Mouse (Mus musculus): ENCODE measurements around the gene Ntrk3. TPM values are rescaled to one million over a fixed set of nuclear protein-coding genes. Genes with fewer than 3 reads are reported as not detected.

The Ntrk3 gene
- polyA plus RNA-seq, 1 experiment from 2014 or later = 21.1 TPM

- H3K9me3 ChIP-seq = no peaks in the 10 kb centered on the region
- H3K27ac ChIP-seq = no peak overlapping the region
- no peak for ATAC-seq (ENCODE audit: low FRiP score)
- no peaks in the 10 kb centered on the region for H3K27me3 ChIP-seq
- H3K36me3 ChIP-seq = peaks cover 33% of the 10 kb centered on the region
- WGBS = 85% methylated on average over 3 of the region's 3 CpGs
- H3K4me3 ChIP-seq = no peak overlapping the region
- no peak overlapping the region for H3K4me2 ChIP-seq
- H3K9ac ChIP-seq = no peak overlapping the region
- H3K4me1 ChIP-seq (replicated peaks) = no peaks in the 10 kb centered on the region
Measured at GRCm38 (mm10) chr7:78440896-78441295, 296.9 kb downstream of the Ntrk3 start.

GRCm38 (mm10) chr7:78440476-78440875 is 297.3 kb downstream of the Ntrk3 start:
- no peak for ATAC-seq (ENCODE audit: low FRiP score)
- no peaks in the 10 kb centered on the region for H3K9me3 ChIP-seq
- H3K27me3 ChIP-seq = no peaks in the 10 kb centered on the region
- H3K9ac ChIP-seq = no peak overlapping the region
- 88% methylated on average over 6 of the region's 6 CpGs for WGBS
- H3K27ac ChIP-seq = no peak overlapping the region
- no peak overlapping the region for H3K4me2 ChIP-seq
- H3K36me3 ChIP-seq = peaks cover 31% of the 10 kb centered on the region
- H3K4me1 ChIP-seq (replicated peaks) = no peaks in the 10 kb centered on the region
- no peak overlapping the region for H3K4me3 ChIP-seq

GRCm38 (mm10) chr7:78439361-78440120 is 298.3 kb downstream of the Ntrk3 start:
- ATAC-seq (ENCODE audit: low FRiP score) = no peak

GRCm38 (mm10) chr7:78433617-78434144 is 304.1 kb downstream of the Ntrk3 start:
- Histone ChIP-seq H3K4me2 (no peak overlapping the region), H3K27me3 (no peaks in the 10 kb centered on the region), H3K9ac (no peak overlapping the region), H3K36me3 (peaks cover 10% of the 10 kb centered on the region; the same call in 1 of the 2 replicates), H3K9me3 (no peaks in the 10 kb centered on the region), H3K4me1 (replicated peaks) (no peaks in the 10 kb centered on the region), H3K4me3 (no peak overlapping the region), H3K27ac (no peak overlapping the region)
- no peak for ATAC-seq (ENCODE audit: low FRiP score)
- WGBS = 63% methylated on average over 5 of the region's 5 CpGs

More at GRCm38 (mm10) chr7:78439361-78440120, 298.3 kb downstream of the Ntrk3 start:
- Histone ChIP-seq H3K9ac (no peak overlapping the region), H3K27ac (0 out of 2 replicates have a peak overlapping the region, but pooled peaks have one; percentile 12), H3K4me1 (replicated peaks) (no peaks in the 10 kb centered on the region), H3K36me3 (peaks cover 22% of the 10 kb centered on the region), H3K4me2 (no peak overlapping the region), H3K9me3 (no peaks in the 10 kb centered on the region), H3K27me3 (no peaks in the 10 kb centered on the region), H3K4me3 (no peak overlapping the region)
- WGBS = 79% methylated on average over 9 of the region's 9 CpGs

GRCm38 (mm10) chr7:78431611-78432010 is 306.2 kb downstream of the Ntrk3 start:
- Histone ChIP-seq H3K9me3 (no peaks in the 10 kb centered on the region), H3K27ac (no peak overlapping the region), H3K4me3 (no peak overlapping the region), H3K4me1 (replicated peaks) (no peaks in the 10 kb centered on the region), H3K27me3 (no peaks in the 10 kb centered on the region), H3K36me3 (peaks cover 7% of the 10 kb centered on the region; the same call in 1 of the 2 replicates), H3K4me2 (no peak overlapping the region), H3K9ac (no peak overlapping the region)
- ATAC-seq (ENCODE audit: low FRiP score) = no peak
- 91% methylated on average over 4 of the region's 4 CpGs for WGBS

GRCm38 (mm10) chr7:78412172-78412571 is 325.6 kb downstream of the Ntrk3 start:
- no peak overlapping the region for H3K4me2 ChIP-seq
- H3K27ac ChIP-seq = no peak overlapping the region
- H3K27me3 ChIP-seq = no peaks in the 10 kb centered on the region
- 94% methylated on average over 2 of the region's 2 CpGs for WGBS
- H3K9me3 ChIP-seq = no peaks in the 10 kb centered on the region
- ATAC-seq (ENCODE audit: low FRiP score) = no peak
- no peaks in the 10 kb centered on the region for H3K36me3 ChIP-seq
- H3K9ac ChIP-seq = no peak overlapping the region
- H3K4me1 ChIP-seq (replicated peaks) = no peaks in the 10 kb centered on the region
- no peak overlapping the region for H3K4me3 ChIP-seq

- H3K27me3 ChIP-seq = no peaks in the 10 kb centered on the region
- H3K4me1 ChIP-seq (replicated peaks) = 0 out of 2 replicates have a peak, but pooled peaks cover 2% of the 10 kb centered on the region
- ATAC-seq (ENCODE audit: low FRiP score) = no peak
- H3K4me2 ChIP-seq = no peak overlapping the region
- no peak overlapping the region for H3K9ac ChIP-seq
- 79% methylated on average over 5 of the region's 5 CpGs for WGBS
- H3K36me3 ChIP-seq = no peaks in the 10 kb centered on the region
- no peak overlapping the region for H3K27ac ChIP-seq
- no peak overlapping the region for H3K4me3 ChIP-seq
- no peaks in the 10 kb centered on the region for H3K9me3 ChIP-seq
Measured at GRCm38 (mm10) chr7:78409970-78410369, 327.8 kb downstream of the Ntrk3 start.

- ATAC-seq (ENCODE audit: low FRiP score) = no peak
- Histone ChIP-seq H3K4me2 (no peak overlapping the region), H3K4me1 (replicated peaks) (0 out of 2 replicates have a peak, but pooled peaks cover 2% of the 10 kb centered on the region), H3K36me3 (no peaks in the 10 kb centered on the region), H3K4me3 (no peak overlapping the region), H3K9me3 (no peaks in the 10 kb centered on the region), H3K27ac (no peak overlapping the region), H3K9ac (no peak overlapping the region), H3K27me3 (no peaks in the 10 kb centered on the region)
- WGBS = 85% methylated on average over 5 of the region's 5 CpGs
Measured at GRCm38 (mm10) chr7:78406641-78407291, 331.0 kb downstream of the Ntrk3 start.

- Histone ChIP-seq H3K4me3 (no peak overlapping the region), H3K27ac (no peak overlapping the region), H3K36me3 (no peaks in the 10 kb centered on the region), H3K9me3 (no peaks in the 10 kb centered on the region), H3K4me1 (replicated peaks) (0 out of 2 replicates have a peak, but pooled peaks cover 2% of the 10 kb centered on the region), H3K9ac (no peak overlapping the region), H3K4me2 (no peak overlapping the region), H3K27me3 (no peaks in the 10 kb centered on the region)
- 91% methylated on average over 6 of the region's 6 CpGs for WGBS
- ATAC-seq (ENCODE audit: low FRiP score) = no peak
Measured at GRCm38 (mm10) chr7:78404481-78404880, 333.3 kb downstream of the Ntrk3 start.

- no peak for ATAC-seq (ENCODE audit: low FRiP score)
- H3K27ac ChIP-seq = no peak overlapping the region
- H3K27me3 ChIP-seq = no peaks in the 10 kb centered on the region
- H3K4me2 ChIP-seq = no peak overlapping the region
- H3K9ac ChIP-seq = no peak overlapping the region
- H3K36me3 ChIP-seq = no peaks in the 10 kb centered on the region
- H3K4me1 ChIP-seq (replicated peaks) = 0 out of 2 replicates have a peak, but pooled peaks cover 2% of the 10 kb centered on the region
- H3K9me3 ChIP-seq = no peaks in the 10 kb centered on the region
- H3K4me3 ChIP-seq = no peak overlapping the region
- 85% methylated on average over 3 of the region's 3 CpGs for WGBS
Measured at GRCm38 (mm10) chr7:78402495-78402894, 335.3 kb downstream of the Ntrk3 start.

- no peak for ATAC-seq (ENCODE audit: low FRiP score)
- H3K36me3 ChIP-seq = no peaks in the 10 kb centered on the region
- H3K4me3 ChIP-seq = no peak overlapping the region
- WGBS = 92% methylated on average over 4 of the region's 4 CpGs
- no peak overlapping the region for H3K27ac ChIP-seq
- peaks cover 3% of the 10 kb centered on the region; the same call in 1 of the 2 replicates for H3K4me1 ChIP-seq (replicated peaks)
- no peaks in the 10 kb centered on the region for H3K27me3 ChIP-seq
- no peak overlapping the region for H3K4me2 ChIP-seq
- H3K9me3 ChIP-seq = no peaks in the 10 kb centered on the region
- no peak overlapping the region for H3K9ac ChIP-seq
Measured at GRCm38 (mm10) chr7:78400219-78400618, 337.6 kb downstream of the Ntrk3 start.

GRCm38 (mm10) chr7:78398377-78398776 is 339.4 kb downstream of the Ntrk3 start:
- Histone ChIP-seq H3K27ac (no peak overlapping the region), H3K4me1 (replicated peaks) (peaks cover 3% of the 10 kb centered on the region; the same call in 1 of the 2 replicates), H3K9me3 (peaks cover 5% of the 10 kb centered on the region; the same call in 1 of the 2 replicates), H3K9ac (no peak overlapping the region), H3K4me2 (no peak overlapping the region), H3K4me3 (no peak overlapping the region), H3K36me3 (no peaks in the 10 kb centered on the region), H3K27me3 (no peaks in the 10 kb centered on the region)
- ATAC-seq (ENCODE audit: low FRiP score) = no peak
